Mouse (Mus musculus): ENCODE measurements around the gene Pdcl3.
"Not testable (repeated sequence)": the region's sequence is repeated elsewhere in the genome, so short reads cannot be mapped to it uniquely, and the experiment has no call there.

The Pdcl3 gene

DNA sequence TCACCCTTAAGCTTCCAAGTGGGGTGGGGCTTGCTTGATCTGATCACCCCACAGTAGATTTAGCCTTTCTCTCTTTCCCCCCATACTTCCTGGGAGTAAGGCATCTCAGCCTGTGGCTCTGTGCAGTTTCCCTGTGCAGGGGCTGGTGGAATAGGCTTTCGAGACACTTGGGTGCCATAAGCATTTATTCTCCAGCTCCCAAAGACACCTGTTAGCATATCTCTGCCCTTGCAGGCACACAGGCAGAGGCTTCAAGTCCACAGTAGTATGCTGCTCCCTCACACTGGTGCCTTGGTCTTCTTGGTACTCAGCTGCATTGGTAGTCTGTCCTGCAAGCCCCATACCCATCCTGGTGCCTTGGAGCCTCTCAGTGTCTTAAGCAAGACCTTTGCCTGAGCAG is 40.4 kb downstream of the Pdcl3 start:
- DNase-seq: no peak

GRCm38 (mm10) chr1:39029176-39029575 is 43.8 kb downstream of the Pdcl3 start:
- DNase-seq: no peak

GRCm38 (mm10) chr1:39030108-39030507 is 44.7 kb downstream of the Pdcl3 start:
- no peak for DNase-seq

DNA sequence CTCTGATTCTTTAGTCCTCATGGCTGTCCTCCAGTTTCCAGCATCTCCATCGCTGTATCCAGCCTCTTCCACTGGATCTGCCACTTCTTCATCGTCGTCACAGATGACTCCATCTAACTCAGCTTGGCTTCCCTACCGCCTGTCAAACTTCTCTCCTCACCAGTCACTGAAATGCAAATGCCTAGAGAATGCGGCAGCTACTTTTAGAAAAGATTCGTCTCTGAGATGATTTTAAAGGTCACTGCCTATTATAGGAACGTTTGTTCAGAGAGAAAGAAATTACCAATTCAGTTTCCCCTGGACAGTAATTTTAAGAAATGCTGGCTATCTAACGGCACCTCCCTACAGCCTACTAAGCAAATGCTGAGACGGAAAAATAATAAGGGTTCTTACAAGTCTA is 50.4 kb downstream of the Pdcl3 start:
- no peak for DNase-seq

GRCm38 (mm10) chr1:39042188-39042587 is 56.8 kb downstream of the Pdcl3 start:
- DNase-seq: no peak

DNA sequence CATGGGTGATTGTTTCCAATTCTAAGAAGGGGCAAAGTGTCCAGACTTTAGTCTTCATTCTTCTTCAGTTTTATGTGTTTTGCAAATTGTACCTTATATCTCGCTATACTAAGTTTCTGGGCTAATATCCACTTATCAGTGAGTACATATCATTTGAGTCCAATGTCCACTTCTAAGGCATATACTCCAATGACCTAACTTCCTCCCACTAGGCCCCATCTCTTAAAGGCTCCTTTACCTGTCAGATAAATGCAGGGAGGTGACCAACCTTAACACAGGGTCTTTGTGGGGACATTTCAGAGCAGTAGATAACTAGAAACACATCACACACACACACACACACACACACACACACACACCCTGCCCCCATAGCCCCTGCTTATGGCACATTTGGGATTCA is 59.0 kb downstream of the Pdcl3 start:
- DNase-seq: not testable (repeated sequence)

GRCm38 (mm10) chr1:39046689-39047088 is 61.3 kb downstream of the Pdcl3 start:
- DNase-seq: no peak
